Mouse (Mus musculus): ENCODE data around the gene Ccdc141. TPM values are rescaled to one million over a fixed set of nuclear protein-coding genes. Genes with fewer than 3 reads are reported as not detected.

The Ccdc141 gene
- polyA plus RNA-seq, 1 experiment from 2014 or later, result 3.0 TPM

DNA sequence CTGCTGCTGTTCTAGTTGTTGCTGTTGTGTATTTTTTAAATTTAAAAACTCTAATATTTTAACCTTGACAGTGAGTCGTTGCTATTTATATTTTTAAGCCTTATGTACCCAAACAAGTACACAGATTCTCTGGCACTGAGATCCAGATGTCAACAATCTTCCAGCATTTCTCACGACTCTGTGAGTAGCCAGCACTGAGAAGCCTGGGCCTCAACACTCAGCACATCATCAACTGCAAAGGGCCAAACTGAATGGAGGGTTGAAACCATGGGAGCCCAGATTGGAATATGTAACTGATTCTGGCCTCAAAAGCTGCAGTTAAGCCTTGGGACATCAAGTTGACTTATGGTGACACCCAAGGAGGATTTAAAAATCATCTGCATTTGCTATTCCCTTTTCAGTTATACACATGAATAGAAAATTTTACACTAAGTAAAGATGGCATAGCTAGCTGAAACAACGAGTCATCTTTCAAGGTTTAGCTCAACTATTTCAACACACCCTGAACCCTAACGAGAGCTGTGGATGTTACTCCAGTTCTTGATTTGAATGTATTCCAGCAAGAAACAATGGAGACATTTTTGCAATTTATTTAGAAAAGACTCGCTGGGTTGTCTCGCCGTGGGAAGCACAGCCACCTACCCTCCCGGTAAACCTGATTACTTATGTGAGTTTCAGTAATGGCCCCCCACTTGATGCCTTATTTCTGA, 65.3 kb downstream of the Ccdc141 start:
- Histone ChIP-seq H3K36me3 (replicated peaks; ENCODE audit: insufficient read depth, low read length) (no peaks in the 10 kb centered on the region; the same call in 1 of the 2 replicates), H3K9ac (replicated peaks) (no peak overlapping the region), H3K4me1 (ENCODE audit: insufficient read depth) (no peaks in the 10 kb centered on the region), H3K4me2 (ENCODE audit: low read depth, low read length) (no peak overlapping the region), H3K9me3 (ENCODE audit: low read length) (no peaks in the 10 kb centered on the region), H3K27ac (ENCODE audit: low read depth) (no peak overlapping the region), H3K4me3 (ENCODE audit: low read depth, low read length) (no peak overlapping the region), H3K27me3 (ENCODE audit: insufficient read depth, low read length) (no peaks in the 10 kb centered on the region)
- WGBS (ENCODE audit: insufficient replicate concordance), result 80% methylated on average over 8 of the region's 8 CpGs
- no peak for ATAC-seq
- TF ChIP-seq EP300 (IDR thresholded peaks at IDR 0.05; ENCODE audit: low read depth) (no peak), CTCF (IDR thresholded peaks at IDR 0.05; ENCODE audit: low read depth) (no peak)
- DNase-seq, result no peak

DNA sequence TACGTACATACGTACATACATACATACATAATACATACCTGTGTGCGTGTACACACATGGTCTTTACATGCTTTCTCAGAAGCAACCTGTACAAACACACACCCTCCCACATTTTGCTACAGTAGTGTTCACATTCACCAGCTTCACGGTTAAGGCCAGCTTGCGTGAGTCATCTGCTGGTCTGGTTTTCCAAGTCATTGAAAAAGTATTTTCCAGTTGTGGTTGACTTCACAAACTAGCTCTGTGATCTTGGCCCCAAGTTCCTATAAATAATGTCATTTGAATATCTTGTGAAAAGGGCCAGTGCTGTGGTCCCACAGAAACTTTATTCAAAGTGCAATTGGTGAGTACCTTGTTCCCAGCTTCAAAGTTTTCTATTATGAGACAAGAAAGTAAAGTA, 67.9 kb downstream of the Ccdc141 start:
- DNase-seq, result no peak
- Histone ChIP-seq H3K9me3 (ENCODE audit: low read length) (no peaks in the 10 kb centered on the region), H3K27me3 (ENCODE audit: insufficient read depth, low read length) (no peaks in the 10 kb centered on the region), H3K36me3 (replicated peaks; ENCODE audit: insufficient read depth, low read length) (no peaks in the 10 kb centered on the region; the same call in 1 of the 2 replicates), H3K4me1 (ENCODE audit: insufficient read depth) (peaks cover 2% of the 10 kb centered on the region; the same call in 1 of the 2 replicates), H3K27ac (ENCODE audit: low read depth) (no peak overlapping the region), H3K9ac (replicated peaks) (no peak overlapping the region), H3K4me3 (ENCODE audit: low read depth, low read length) (no peak overlapping the region), H3K4me2 (ENCODE audit: low read depth, low read length) (no peak overlapping the region)
- no peak for ATAC-seq
- 88% methylated on average over 5 of the region's 5 CpGs for WGBS (ENCODE audit: insufficient replicate concordance)
- TF ChIP-seq CTCF (IDR thresholded peaks at IDR 0.05; ENCODE audit: low read depth) (no peak), EP300 (IDR thresholded peaks at IDR 0.05; ENCODE audit: low read depth) (no peak)

DNA sequence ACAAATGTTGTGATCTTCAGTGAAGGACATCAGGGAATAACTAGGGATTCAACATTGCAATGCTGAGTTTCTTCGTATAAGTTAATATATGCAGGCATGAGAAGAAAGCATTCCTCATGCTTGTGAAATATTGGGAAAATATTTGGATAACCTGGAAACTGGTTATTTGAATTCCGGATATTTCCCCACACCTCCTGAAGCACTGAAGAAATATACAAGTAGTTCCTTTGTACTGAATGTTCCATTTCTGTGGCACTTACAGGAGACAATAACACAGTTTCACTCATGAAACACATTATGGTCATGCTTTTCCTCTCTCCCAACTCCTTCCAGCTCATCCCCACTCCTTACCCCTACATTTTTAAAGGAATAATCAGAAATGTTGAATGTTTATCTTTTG, 70.6 kb downstream of the Ccdc141 start:
- 61% methylated on average over 2 of the region's 2 CpGs for WGBS (ENCODE audit: insufficient replicate concordance)
- TF ChIP-seq CTCF (IDR thresholded peaks at IDR 0.05; ENCODE audit: low read depth), result no peak
- no peak for TF ChIP-seq EP300 (IDR thresholded peaks at IDR 0.05; ENCODE audit: low read depth)

DNA sequence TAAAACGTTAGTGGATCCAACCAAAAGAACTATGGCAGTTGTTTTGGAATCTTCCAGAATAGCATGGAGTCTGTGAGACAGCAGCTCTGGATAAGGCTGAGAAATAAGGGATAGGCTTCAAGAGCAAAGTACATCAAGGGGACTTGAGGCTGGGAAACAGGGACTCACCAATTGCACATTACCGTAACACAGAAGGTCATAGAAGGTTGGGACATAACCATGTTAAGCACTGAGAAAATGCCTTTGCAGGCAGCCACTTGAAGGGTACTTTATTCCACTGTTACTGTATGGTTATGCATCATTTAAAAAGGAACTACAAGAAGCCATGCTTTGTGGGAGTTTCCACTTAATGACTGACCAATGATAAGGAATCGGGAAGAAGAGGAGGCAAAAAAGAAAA, 71.7 kb downstream of the Ccdc141 start:
- H3K27me3 ChIP-seq (ENCODE audit: insufficient read depth, low read length), result no peaks in the 10 kb centered on the region
- no peak for DNase-seq
- ATAC-seq, result no peak
- H3K27ac ChIP-seq (ENCODE audit: low read depth), result no peak overlapping the region
- WGBS (ENCODE audit: insufficient replicate concordance), result 80% methylated on average over 3 of the region's 3 CpGs
- H3K4me2 ChIP-seq (ENCODE audit: low read depth, low read length), result no peak overlapping the region
- no peaks in the 10 kb centered on the region for H3K9me3 ChIP-seq (ENCODE audit: low read length)
- TF ChIP-seq CTCF (IDR thresholded peaks at IDR 0.05; ENCODE audit: low read depth) (no peak), EP300 (IDR thresholded peaks at IDR 0.05; ENCODE audit: low read depth) (no peak)
- H3K36me3 ChIP-seq (replicated peaks; ENCODE audit: insufficient read depth, low read length), result no peaks in the 10 kb centered on the region
- H3K4me3 ChIP-seq (ENCODE audit: low read depth, low read length), result no peak overlapping the region
- peaks cover 2% of the 10 kb centered on the region; the same call in 1 of the 2 replicates for H3K4me1 ChIP-seq (ENCODE audit: insufficient read depth)
- no peak overlapping the region for H3K9ac ChIP-seq (replicated peaks)

More for the DNA sequence above, 70.6 kb downstream of the Ccdc141 start:
- no peak overlapping the region for H3K4me3 ChIP-seq (ENCODE audit: low read depth, low read length)
- H3K27ac ChIP-seq (ENCODE audit: low read depth), result no peak overlapping the region
- peaks cover 2% of the 10 kb centered on the region; the same call in 1 of the 2 replicates for H3K4me1 ChIP-seq (ENCODE audit: insufficient read depth)
- no peaks in the 10 kb centered on the region for H3K9me3 ChIP-seq (ENCODE audit: low read length)
- no peak for ATAC-seq
- no peak for DNase-seq
- H3K27me3 ChIP-seq (ENCODE audit: insufficient read depth, low read length), result no peaks in the 10 kb centered on the region
- no peak overlapping the region for H3K4me2 ChIP-seq (ENCODE audit: low read depth, low read length)
- no peak overlapping the region for H3K9ac ChIP-seq (replicated peaks)
- no peaks in the 10 kb centered on the region for H3K36me3 ChIP-seq (replicated peaks; ENCODE audit: insufficient read depth, low read length)

DNA sequence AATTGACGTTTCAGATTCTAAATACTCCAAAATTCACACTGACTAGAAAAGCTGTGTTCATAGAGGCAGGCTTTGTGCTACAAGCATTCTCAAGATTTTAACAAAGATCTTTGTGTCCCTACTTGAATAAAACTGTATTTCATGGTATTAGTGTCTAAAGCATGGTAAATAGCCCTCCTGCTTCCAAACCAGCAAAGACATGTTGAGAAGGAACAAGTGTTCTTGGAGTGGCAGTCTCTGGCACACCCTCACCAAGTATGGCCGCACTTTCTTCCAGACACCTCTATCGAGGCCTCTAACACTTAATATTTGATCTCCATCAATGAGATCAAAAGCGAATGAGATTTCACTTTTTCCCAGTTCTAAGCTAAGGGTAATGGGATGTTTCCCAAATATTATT, 78.7 kb downstream of the Ccdc141 start:
- H3K27me3 ChIP-seq (ENCODE audit: insufficient read depth, low read length), result no peaks in the 10 kb centered on the region
- DNase-seq (no peak), ATAC-seq (no peak)
- no peak overlapping the region for H3K4me2 ChIP-seq (ENCODE audit: low read depth, low read length)
- no peaks in the 10 kb centered on the region for H3K9me3 ChIP-seq (ENCODE audit: low read length)
- TF ChIP-seq CTCF (IDR thresholded peaks at IDR 0.05; ENCODE audit: low read depth), result no peak
- TF ChIP-seq EP300 (IDR thresholded peaks at IDR 0.05; ENCODE audit: low read depth), result no peak
- H3K9ac ChIP-seq (replicated peaks), result no peak overlapping the region
- H3K4me3 ChIP-seq (ENCODE audit: low read depth, low read length), result no peak overlapping the region
- no peak overlapping the region for H3K27ac ChIP-seq (ENCODE audit: low read depth)
- WGBS (ENCODE audit: insufficient replicate concordance), result 85% methylated on average over 4 of the region's 4 CpGs
- H3K4me1 ChIP-seq (ENCODE audit: insufficient read depth), result no peaks in the 10 kb centered on the region
- H3K36me3 ChIP-seq (replicated peaks; ENCODE audit: insufficient read depth, low read length), result 0 out of 2 replicates have a peak, but pooled peaks cover 3% of the 10 kb centered on the region

DNA sequence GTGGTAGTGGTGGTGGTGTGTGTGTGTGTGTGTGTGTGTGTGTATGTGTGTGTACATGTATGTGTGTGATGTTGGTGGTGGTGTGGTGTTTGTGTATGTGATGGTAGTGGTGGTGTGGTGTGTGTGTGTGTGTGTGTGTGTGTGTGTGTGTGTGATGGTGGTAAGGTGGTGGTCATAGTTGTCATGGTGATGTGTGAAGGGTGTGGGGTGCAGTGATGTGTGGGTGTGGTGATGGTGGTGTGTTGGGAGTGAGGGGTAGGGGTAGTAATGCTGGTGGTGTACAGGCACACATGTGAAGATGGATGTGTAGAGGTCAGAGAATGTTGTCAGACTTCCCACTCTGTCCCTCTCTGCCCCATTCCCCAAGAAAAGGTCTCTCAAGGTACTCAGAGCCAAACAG, 85.1 kb downstream of the Ccdc141 start:
- H3K27me3 ChIP-seq (ENCODE audit: insufficient read depth, low read length), result no peaks in the 10 kb centered on the region
- H3K9me3 ChIP-seq (ENCODE audit: low read length), result no peaks in the 10 kb centered on the region
- TF ChIP-seq CTCF (IDR thresholded peaks at IDR 0.05; ENCODE audit: low read depth), result no peak
- no peak for TF ChIP-seq EP300 (IDR thresholded peaks at IDR 0.05; ENCODE audit: low read depth)
- no peak overlapping the region for H3K4me2 ChIP-seq (ENCODE audit: low read depth, low read length)
- no peak overlapping the region for H3K4me3 ChIP-seq (ENCODE audit: low read depth, low read length)
- ATAC-seq (no peak), DNase-seq (no peak)
- no peaks in the 10 kb centered on the region for H3K4me1 ChIP-seq (ENCODE audit: insufficient read depth)
- H3K36me3 ChIP-seq (replicated peaks; ENCODE audit: insufficient read depth, low read length), result 0 out of 2 replicates have a peak, but pooled peaks cover 3% of the 10 kb centered on the region
- H3K27ac ChIP-seq (ENCODE audit: low read depth), result no peak overlapping the region
- H3K9ac ChIP-seq (replicated peaks), result no peak overlapping the region

Data from liver, postnatal 0 days (tissue).